Mouse (Mus musculus): ENCODE results near the gene Mroh9.
A peak's percentile ranks its signal among the peaks of the same experiment; 100 is the strongest.

Gene Mroh9

GRCm38 (mm10) chr1:163085570-163085969 is at the start of gene Mroh9:
Gene Mroh9, minus strand, starts transcription at chr1:163085670.
- DNase-seq = no peak

- DNase-seq = no peak
These were observed 44.5 kb upstream of the Mroh9 start for GRCm38 (mm10) chr1:163129976-163130375.

GRCm38 (mm10) chr1:163129129-163129900 is 43.8 kb upstream of the Mroh9 start:
- no peak for DNase-seq

- DNase-seq = no peak
These were observed 40.9 kb upstream of the Mroh9 start for GRCm38 (mm10) chr1:163126175-163126881.

GRCm38 (mm10) chr1:163122414-163122813 is 36.9 kb upstream of the Mroh9 start:
- no peak for DNase-seq

GRCm38 (mm10) chr1:163113461-163114174 is 28.1 kb upstream of the Mroh9 start:
- no peak for DNase-seq

GRCm38 (mm10) chr1:163112482-163113164 is 27.2 kb upstream of the Mroh9 start:
- no peak for DNase-seq

- DNase-seq = no peak
These were observed 19.5 kb upstream of the Mroh9 start for GRCm38 (mm10) chr1:163104960-163105359.

GRCm38 (mm10) chr1:163091438-163092155 is 6.1 kb upstream of the Mroh9 start:
- DNase-seq = peak; percentile 5 to 6

- DNase-seq = peak; percentile 3 to 22
These were observed 15.0 kb downstream of the Mroh9 start for GRCm38 (mm10) chr1:163070502-163070901.

- DNase-seq = no peak
These were observed 25.1 kb downstream of the Mroh9 start for GRCm38 (mm10) chr1:163060381-163060780.

GRCm38 (mm10) chr1:163057363-163057762 is 28.1 kb downstream of the Mroh9 start:
- no peak for DNase-seq

GRCm38 (mm10) chr1:163055629-163056028 is 29.8 kb downstream of the Mroh9 start:
- DNase-seq = no peak

GRCm38 (mm10) chr1:163023075-163023474 is 62.4 kb downstream of the Mroh9 start:
- no peak for DNase-seq

GRCm38 (mm10) chr1:163009220-163009619 is 76.2 kb downstream of the Mroh9 start:
- DNase-seq = no peak

GRCm38 (mm10) chr1:163003496-163003895 is 82.0 kb downstream of the Mroh9 start:
- no peak for DNase-seq

- no peak for DNase-seq
These were observed 84.1 kb downstream of the Mroh9 start for GRCm38 (mm10) chr1:163001271-163001829.

- DNase-seq = no peak
These were observed 97.9 kb downstream of the Mroh9 start for GRCm38 (mm10) chr1:162987546-162987945.

GRCm38 (mm10) chr1:162986777-162987176 is 98.7 kb downstream of the Mroh9 start:
- no peak for DNase-seq

- no peak for DNase-seq
These were observed 99.2 kb downstream of the Mroh9 start for GRCm38 (mm10) chr1:162986121-162986748.

- no peak for DNase-seq
These were observed 101.0 kb downstream of the Mroh9 start, which contains the start of gene Fmo3 for GRCm38 (mm10) chr1:162984428-162984827. Gene Fmo3, minus strand, starts transcription at chr1:162984528.
